Mouse (Mus musculus) layer of hippocampus, postnatal 14 days (tissue): Measurements from ENCODE around the gene Cbarp. TPM values are rescaled to one million over a fixed set of nuclear protein-coding genes. Genes with fewer than 3 reads are reported as not detected.

Experiments
- DNase-seq, 2 experiments: peaks; one replicate each; pipeline ENCODE4 v3.0.0; 2021 to 2022; ENCODE audit warnings: low spot score in 2 of 2, mixed read lengths in 1 of 2
- total RNA-seq, 2 experiments: library from RNA; stranded (reverse); gene quantifications; 2 replicates each; pipeline ENCODE4 v1.2.3; 2021

Gene Cbarp
- total RNA-seq, 2 experiments from 2014 or later, result 401 to 436 TPM

DNA sequence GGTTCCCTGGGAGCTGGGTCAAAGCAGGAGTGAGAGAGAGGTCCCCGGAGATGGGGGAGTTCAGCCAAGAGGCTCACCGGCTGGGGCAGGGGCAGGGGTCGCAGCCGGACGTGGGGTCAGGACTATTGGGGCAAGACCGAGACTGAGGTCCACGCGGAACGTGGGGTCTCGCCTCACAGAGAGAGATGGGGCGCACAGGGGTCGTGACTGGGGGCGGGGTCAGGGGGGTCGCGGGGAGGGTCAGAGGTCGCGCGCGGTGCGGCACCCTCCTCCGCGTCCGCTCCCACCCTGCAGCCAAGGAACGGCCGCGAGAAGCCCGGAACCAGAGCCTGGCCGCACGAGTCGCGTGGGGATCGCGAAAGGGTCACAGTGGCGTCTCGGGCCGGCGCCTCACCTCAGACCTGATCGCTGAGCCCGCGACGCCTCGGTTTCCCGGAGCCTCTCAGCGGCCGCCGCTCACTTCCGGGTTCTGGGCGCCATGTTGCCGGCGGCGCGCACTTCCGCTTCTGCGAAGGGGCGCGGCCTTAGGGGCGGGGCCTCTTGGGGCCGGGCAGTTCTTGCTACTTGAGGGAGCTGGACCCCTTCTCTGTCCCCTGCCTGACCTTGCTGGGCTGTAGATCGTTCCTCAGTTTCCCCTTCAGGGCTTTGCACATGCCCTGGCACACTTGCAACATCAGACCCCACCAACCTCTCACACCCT lies 38.3 kb downstream of the Cbarp start:
- DNase-seq, result peak; percentile 76 to 79

DNA sequence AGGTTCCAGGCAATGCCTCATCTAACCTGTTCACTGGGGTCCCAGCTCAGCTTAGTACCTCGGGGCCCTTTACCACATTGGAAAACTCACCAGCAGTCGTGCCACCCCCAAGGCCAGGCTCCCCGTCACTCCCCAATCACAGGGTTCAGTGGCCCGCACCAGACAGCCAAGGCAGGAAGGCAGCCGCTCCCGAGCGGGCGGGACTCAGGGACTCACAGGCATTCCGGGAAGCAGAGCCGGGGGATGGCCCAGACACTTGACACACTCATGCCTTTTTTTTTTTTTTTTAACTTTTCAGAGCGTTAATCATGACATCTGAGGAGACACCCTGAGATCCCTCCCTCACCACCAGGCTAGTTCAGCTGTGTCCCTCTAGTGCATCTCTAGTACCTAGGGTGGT lies 39.7 kb downstream of the Cbarp start:
- DNase-seq, result no peak

DNA sequence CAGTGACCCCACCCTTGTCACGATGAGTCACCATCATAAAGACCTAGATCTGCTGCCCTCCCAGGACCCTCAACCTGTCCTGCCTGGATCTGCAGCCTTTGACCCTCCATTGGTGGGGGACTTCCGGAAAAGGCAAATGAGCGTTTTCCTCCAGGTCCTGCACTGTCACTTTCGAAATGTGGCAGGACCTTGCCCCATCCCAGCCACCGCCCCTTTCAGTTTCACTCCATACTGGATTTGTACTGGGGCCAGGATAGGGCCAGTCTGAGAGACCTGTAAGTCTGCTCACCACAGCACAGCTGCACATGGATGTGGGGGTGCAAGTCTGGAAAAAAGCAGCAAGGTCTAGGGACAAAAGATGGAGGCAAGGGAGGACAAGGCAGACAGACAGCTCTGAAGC lies 42.0 kb downstream of the Cbarp start:
- DNase-seq, result no peak

DNA sequence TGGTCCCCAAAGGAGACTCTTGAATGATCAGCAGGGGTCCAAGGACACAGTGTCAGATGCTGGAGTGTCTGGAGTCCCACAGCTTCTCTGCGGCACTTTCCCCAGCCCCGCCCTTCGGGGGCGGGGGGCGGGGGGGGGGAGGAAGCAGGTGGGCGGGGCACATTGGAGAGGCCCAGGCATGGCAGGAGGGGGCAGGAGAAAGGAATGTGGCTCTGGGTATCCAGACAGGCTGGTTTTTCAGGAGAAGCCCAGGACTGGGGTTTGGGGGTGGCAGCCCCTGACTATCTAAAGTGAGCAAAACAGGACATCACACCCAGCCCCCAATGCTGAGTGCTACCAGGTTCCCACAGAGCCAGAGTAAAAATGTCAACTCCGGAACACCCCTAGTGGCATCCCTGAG lies 43.4 kb downstream of the Cbarp start:
- DNase-seq, result no peak

DNA sequence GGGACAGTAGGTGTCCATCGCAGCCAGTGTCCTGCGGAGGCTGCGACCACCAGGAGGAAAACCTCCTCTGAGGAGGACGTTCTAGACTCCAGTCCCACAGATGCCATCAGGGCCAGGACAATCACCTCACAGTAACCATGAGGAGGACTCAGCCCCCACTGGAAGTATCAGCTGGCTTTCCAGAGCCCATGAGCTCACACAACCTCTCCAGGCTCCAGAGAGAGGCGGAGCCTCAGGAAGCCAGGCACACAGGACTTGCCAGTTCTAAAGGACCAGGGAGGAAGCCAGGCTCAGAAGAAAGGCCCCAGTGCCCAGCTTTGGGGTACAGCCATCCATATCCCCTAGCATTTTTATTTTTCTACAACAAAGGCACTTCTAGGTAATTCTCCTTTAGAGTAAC lies 45.1 kb downstream of the Cbarp start:
- DNase-seq, result no peak

DNA sequence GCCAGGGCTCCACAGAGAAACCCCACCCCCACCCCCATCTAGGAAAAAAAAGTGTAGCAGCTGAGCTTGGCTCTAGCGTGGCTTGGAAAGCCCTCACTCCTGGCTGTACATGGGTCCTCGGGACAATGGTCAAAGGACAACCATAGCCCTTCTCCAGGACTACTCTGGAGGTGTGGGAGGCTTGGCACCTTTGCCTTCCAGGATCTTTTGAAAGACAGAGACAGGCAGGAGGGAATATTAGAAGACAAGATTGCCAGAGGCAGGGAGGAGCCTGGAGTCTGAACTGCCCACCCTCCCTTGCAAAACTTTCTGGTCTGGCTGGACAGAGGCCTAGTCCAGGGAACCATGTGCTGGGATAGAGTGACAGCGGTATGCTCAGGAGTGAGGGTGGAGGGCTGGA lies 46.0 kb downstream of the Cbarp start:
- DNase-seq, result no peak

DNA sequence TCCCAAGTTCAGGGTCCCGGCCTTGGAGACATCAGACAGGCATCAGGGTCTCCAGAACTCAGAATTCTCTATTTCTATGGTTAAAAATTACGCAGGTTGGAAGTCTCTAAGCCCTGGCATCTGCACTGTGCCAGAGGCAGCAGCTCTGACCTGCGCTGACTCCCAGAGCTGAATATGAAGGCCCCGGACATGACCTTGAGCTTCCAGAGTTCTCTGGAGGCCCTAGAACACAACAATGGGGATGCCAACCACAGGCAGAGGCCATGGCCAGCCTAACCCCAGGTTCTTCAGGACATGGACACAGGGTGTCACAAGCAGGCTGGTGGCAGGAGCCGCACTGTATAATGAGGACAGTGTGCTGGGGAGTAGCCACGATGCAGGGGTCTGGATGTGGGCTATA lies 46.5 kb downstream of the Cbarp start:
- no peak for DNase-seq

DNA sequence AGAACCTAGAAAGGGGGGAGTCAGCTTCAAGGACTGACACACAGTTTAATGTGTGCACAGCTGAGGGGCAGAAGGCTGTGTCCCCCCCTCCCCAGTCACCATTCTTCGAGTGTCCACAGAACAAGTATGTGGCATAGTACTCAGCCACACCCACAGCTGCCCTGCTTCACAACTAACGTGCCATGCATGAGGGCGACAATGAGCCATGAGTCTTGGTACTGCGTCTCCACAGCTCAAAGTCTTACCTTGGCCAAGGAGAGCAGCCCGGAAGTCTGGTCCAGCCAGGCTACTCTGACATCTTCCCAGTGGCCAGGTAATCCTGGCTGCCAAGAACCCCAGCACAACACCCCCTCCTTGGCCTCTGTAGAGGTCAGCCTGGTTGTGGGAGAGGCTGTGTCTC lies 47.9 kb downstream of the Cbarp start:
- DNase-seq, result no peak

DNA sequence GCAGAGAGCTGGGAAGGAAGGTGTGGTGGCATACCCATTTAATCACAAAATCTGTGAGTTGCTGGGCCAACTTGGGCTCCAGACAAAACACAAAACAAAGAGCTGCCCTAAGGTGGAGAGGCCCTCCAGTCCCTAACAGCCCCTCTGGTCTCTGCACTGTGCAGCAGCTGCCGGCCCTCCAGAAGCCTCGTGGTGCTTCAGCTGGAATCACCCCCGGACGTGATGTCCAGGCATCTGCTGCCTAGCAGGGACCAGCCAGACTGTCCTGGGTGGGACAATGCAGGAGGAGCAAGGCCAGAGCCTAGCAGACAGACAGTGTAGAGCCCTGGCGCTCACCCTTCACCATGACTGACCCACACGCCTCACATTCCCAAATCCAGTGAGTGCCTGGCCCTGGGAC lies 49.1 kb downstream of the Cbarp start:
- no peak for DNase-seq

DNA sequence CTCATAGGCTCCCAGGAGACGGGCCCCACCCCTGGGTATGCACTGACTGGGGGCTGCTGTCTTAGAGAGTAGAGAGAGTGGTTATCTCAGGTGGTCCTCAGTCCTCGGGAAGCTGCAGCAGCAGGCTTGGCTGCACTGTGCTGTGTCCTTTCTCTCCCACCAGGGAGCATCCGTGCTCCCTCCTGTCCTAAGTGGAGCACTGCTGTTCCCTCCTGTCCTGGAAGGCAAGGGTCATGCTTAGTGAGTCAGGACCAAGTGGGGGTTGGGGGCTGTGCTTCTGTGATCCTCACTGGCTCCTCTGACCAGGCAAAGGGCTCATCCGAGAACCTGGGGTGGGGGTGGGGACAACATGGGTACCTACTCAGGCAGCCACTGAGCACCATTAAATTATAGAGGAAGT lies 51.5 kb downstream of the Cbarp start:
- no peak for DNase-seq

DNA sequence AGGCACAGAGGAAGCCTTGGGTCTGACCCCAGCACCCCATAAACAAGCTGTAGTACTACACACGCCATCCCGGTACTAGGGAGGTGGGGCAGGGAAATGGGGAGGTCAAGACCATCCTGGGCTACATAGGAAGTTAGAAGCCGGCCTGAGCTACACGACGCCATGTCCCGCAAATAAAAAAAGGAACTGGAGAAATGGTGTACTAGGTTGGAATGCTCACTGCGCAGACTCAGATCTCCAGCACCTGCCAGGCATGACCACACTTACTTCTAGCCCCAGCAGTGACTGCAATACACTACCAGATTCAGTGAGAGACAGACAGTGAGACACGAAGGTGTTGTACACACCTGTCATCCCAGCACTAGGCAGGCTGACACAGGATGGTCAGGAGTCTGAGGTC lies 53.2 kb downstream of the Cbarp start:
- DNase-seq, result no peak

DNA sequence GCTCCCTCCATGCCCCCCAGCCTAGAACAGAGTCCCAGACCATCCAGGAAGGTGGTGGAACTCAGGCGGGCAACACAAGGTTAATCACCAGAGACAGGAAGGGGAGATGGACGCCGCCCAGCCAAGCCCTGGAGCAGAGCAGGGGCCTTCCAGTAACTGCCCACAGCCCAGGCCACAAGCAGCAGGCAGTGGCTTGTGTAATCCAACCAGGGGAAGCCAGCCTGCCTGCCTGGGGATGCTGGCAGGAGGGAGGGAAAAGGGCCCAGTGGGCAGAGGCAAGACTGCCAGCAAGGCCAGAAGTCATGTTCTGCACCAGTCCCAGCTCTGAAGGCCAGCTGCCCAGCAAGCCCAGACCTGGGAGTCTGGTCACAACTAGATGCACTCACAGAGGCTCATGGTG lies 53.8 kb downstream of the Cbarp start:
- no peak for DNase-seq

DNA sequence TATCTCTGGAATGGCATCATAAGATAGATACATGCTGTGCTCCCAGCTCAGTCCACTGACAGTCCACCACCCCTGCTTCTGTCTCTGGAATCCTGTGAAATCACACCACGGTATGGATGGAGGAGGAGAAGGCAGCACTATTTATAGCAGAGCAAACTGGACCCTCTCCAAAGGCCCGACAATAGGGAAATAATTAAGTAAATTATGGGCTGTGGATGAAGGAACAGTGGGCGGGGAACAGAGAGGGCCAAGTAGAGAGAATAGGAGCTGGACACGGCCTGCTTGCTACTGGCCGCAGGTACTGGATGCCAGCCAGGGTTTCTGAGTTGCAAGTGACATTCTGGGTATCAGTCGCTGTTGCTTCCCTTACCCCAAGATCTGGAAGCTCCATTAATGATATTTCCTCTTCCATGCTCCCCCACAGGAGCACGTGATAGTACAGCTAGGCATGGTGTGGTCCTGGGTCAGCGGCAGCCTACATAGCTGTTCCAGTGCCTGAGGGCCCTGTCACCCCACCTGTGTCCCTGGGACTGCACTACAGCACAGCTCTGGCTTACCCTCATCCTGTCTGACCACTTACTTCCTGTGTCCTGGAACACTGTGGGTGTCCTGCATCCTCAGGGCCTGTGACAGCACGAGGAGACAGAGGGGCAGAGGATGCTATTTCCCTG lies 55.7 kb downstream of the Cbarp start:
- peak in 1 of 2 experiments; percentile 21 for DNase-seq

DNA sequence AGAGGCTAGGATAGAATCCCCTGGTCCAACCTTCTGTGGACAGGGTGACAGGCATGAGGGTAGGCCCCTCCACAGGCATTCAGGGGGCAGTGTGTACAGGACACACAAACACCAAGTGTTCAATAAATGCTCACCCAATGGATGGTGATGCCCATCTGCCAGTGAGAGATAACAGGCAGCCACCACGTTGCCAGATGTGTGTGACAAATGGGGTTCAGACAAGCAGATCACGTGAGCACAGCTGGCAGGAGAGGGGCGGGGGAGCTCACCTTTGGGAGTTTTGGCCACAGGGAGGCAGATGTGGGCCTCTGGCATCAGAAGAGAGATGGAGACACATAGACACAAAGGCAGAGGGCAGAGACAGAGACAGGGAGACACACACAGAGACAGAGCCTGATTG lies 59.6 kb downstream of the Cbarp start:
- DNase-seq, result no peak

Other genes starting within 250 kb of the Cbarp start
- not detected for gene Cfd, start 250.0 kb downstream of the Cbarp start, total RNA-seq
- 10 to 100 TPM; 48.8 to 51.9 TPM for gene Med16, start 231.9 kb downstream of the Cbarp start, total RNA-seq
- gene Gm26602, start 230.0 kb downstream of the Cbarp start, total RNA-seq, result not detected
- 1 to 10 TPM; 5.0 to 8.9 TPM for gene Kiss1r, start 223.9 kb downstream of the Cbarp start, total RNA-seq
- gene R3hdm4, start 219.6 kb downstream of the Cbarp start, total RNA-seq, result 100 to 1,000 TPM; 424 to 430 TPM
- gene Arid3a, start 213.8 kb downstream of the Cbarp start, total RNA-seq, result 1 to 10 TPM; 4.5 to 6.4 TPM
- gene Wdr18, start 180.7 kb downstream of the Cbarp start, total RNA-seq, result 10 to 100 TPM; 35.5 to 40.8 TPM
- under 1 TPM; 0.12 to 0.21 TPM for gene Grin3b, start 170.1 kb downstream of the Cbarp start, total RNA-seq
- 100 to 1,000 TPM; 135 to 144 TPM for gene Tmem259, start 156.5 kb downstream of the Cbarp start, total RNA-seq
- 1 to 10 TPM; 7.5 to 9.3 TPM for gene Cnn2, start 152.3 kb downstream of the Cbarp start, total RNA-seq
- 10 to 100 TPM in 1 of 2 experiments, 1 to 10 TPM in 1; 9.8 to 10.5 TPM for gene Abca7, start 144.3 kb downstream of the Cbarp start, total RNA-seq
- 1 to 10 TPM; 3.8 to 3.9 TPM for gene Arhgap45, start 124.2 kb downstream of the Cbarp start, total RNA-seq
- 10 to 100 TPM; 74.1 to 74.3 TPM for gene Polr2e, start 101.0 kb downstream of the Cbarp start, total RNA-seq
- 100 to 1,000 TPM; 456 to 501 TPM for gene Gpx4, start 93.7 kb downstream of the Cbarp start, total RNA-seq
- 10 to 100 TPM; 19.8 to 21.3 TPM for gene Sbno2, start 35.3 kb downstream of the Cbarp start, total RNA-seq
- 10 to 100 TPM; 89.2 to 90.7 TPM for gene Stk11, start 25.0 kb downstream of the Cbarp start, total RNA-seq
- gene Atp5d, start 2.2 kb downstream of the Cbarp start, total RNA-seq, result 100 to 1,000 TPM; 397 to 417 TPM
- 10 to 100 TPM; 90.9 to 100.0 TPM for gene Midn, start 7.4 kb upstream of the Cbarp start, total RNA-seq
- 100 to 1,000 TPM in 1 of 2 experiments, 10 to 100 TPM in 1; 93.5 to 126 TPM for gene Cirbp, start 25.1 kb upstream of the Cbarp start, total RNA-seq
- gene 1600002K03Rik, start 32.1 kb upstream of the Cbarp start, total RNA-seq, result 1 to 10 TPM; 5.1 to 5.2 TPM
- gene Efna2, start 38.6 kb upstream of the Cbarp start, total RNA-seq, result 10 to 100 TPM; 14.8 TPM
- gene Mum1, start 85.6 kb upstream of the Cbarp start, total RNA-seq, result 10 to 100 TPM; 34.4 to 43.7 TPM
- 100 to 1,000 TPM; 169 to 175 TPM for gene Ndufs7, start 108.3 kb upstream of the Cbarp start, total RNA-seq
- gene Gamt, start 120.2 kb upstream of the Cbarp start, total RNA-seq, result 10 to 100 TPM; 39.9 to 43.7 TPM
- 10 to 100 TPM; 83.0 to 93.6 TPM for gene Dazap1, start 120.7 kb upstream of the Cbarp start, total RNA-seq
- 100 to 1,000 TPM; 727 to 762 TPM for gene Rps15, start 151.6 kb upstream of the Cbarp start, total RNA-seq
- gene Apc2, start 155.1 kb upstream of the Cbarp start, total RNA-seq, result 100 to 1,000 TPM; 131 to 133 TPM
- gene 2310011J03Rik, start 179.7 kb upstream of the Cbarp start, total RNA-seq, result 10 to 100 TPM; 20.4 to 23.1 TPM
- 1 to 10 TPM; 3.2 to 4.4 TPM for gene Pcsk4, start 188.7 kb upstream of the Cbarp start, total RNA-seq
- 10 to 100 TPM; 10.1 to 10.6 TPM for gene Reep6, start 189.1 kb upstream of the Cbarp start, total RNA-seq
- gene Adamtsl5, start 207.6 kb upstream of the Cbarp start, total RNA-seq, result 1 to 10 TPM; 2.0 to 2.8 TPM
- gene Plk5, start 215.6 kb upstream of the Cbarp start, total RNA-seq, result 1 to 10 TPM; 3.2 to 3.4 TPM
- gene Mex3d, start 246.8 kb upstream of the Cbarp start, total RNA-seq, result 10 to 100 TPM; 20.3 to 24.2 TPM